Mouse (Mus musculus) kidney, postnatal 36 days (tissue): ENCODE results near the gene Procr.
"Not testable (repeated sequence)": the region's sequence is repeated elsewhere in the genome, so short reads cannot be mapped to it uniquely, and the experiment has no call there.

Experiments
- DNase-seq, 2 experiments: peaks; one replicate each; pipeline ENCODE4 v3.0.0; 2021 to 2022; ENCODE audit warnings: mixed read lengths in 2 of 2

Gene Procr

GRCm38 (mm10) chr2:155751014-155751786, at the start of gene Procr:
TSS of gene Procr (plus strand) at chr2:155751117.
- DNase-seq: peak; percentile 64 to 70

- no peak for DNase-seq
These were observed 49.5 kb upstream of the Procr start for GRCm38 (mm10) chr2:155701399-155701919.

DNA sequence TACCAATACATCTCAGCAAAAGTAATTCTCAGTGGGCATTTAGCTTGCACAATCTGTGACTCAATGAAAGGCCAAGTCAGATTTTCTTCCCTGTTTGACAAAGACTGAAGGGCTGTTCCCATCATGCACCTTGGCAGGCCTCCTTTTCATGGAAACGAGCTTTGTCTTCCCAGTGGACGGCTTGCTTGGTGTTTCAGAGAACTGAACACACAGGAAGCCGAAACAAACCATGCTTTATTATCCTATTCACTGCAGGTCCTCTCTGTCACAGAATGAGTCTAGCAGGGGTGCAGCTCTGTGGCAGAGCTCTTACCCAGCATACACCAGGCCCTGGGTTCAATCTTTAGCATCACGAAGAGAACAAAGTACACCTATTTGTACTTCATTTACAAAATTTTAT, 47.3 kb upstream of the Procr start:
- no peak for DNase-seq

- no peak for DNase-seq
These were observed 43.7 kb upstream of the Procr start for GRCm38 (mm10) chr2:155707251-155707650.

GRCm38 (mm10) chr2:155710557-155710956, 40.4 kb upstream of the Procr start:
- DNase-seq: no peak

DNA sequence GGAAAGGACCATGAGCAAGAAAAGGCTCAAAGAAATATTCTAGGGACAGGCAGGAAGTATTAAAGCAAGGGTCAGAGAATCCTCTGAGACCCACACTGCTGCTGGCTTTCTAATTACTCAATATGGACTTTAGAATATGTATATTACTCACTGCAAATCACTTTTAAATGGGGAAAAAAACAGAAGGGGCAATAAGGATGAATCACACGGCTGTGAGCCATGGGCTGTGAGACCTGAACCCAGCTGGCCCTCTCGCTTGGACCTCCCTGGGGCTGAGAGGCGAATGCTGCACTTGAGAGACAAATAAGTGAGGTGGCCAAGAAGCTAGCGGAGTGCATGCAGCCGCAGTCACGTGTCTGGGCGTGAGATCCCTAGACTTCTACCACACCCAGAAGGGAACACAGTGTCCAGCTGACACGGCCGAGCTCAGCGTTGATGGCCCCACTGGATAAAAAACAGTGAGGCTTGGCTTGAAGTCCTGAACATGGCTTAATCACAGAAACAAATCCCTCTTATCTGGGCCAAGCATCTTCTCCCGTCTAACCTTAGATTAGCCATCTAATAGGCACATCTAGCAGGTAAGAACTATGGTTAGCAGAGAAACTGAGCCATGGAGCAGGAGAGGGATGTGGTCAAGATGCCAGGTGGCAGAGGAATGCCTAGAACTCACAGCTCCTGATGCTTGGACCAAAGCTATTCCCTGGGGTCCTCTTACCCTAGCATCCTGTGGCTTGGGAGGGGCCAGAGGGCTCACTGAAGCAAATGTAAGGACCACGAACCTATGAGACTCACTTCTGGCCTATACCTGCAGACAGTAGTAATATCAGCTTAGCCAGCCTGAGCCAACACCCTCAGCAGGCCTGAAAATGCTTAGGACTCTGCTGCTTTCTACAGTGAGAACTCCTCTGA, 33.6 kb upstream of the Procr start:
- no peak for DNase-seq

GRCm38 (mm10) chr2:155720585-155720984, 30.3 kb upstream of the Procr start:
- no peak for DNase-seq

DNA sequence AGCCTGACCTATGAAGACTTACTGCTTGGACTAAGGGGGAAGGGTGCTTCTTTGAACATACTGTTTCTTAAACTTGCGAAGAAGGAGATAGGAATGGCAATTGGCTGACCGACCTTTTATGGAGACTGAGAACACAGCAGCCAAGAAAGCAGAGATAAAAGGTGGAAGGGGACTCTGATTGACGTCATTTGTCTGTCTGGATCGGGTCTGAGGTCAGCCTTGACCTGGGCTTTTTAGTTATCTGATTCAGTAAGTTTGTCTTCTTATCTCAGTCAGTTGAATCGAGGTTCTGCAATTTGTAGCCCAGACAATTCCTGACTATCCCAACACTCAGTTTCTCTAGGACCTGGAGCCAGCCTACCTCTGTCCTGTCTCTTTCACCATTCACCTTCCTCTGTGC, 26.9 kb upstream of the Procr start:
- no peak for DNase-seq

DNA sequence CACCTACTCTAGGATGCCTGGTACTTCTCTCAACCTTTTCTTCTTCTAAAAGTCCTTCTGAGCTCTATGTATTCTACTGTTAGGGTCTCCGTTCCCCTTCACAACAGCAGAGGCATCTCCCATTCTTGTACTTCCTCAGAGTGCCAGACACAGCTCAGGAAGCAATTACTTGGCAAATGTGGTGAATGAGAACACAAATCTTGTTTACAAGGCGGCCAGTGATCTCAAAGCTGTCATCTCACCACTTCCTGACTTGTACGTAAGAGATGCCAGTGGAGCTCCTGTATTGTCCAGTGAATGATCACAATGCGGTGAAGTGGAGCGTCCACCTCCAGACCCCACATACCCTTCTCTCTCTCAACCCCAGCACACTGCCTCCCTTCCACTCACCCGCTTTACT, 26.4 kb upstream of the Procr start:
- no peak for DNase-seq

- DNase-seq: no peak
These were observed 24.6 kb upstream of the Procr start for GRCm38 (mm10) chr2:155726302-155726701.

GRCm38 (mm10) chr2:155727764-155728395, 23.0 kb upstream of the Procr start:
- DNase-seq: no peak

GRCm38 (mm10) chr2:155728742-155729141, 22.2 kb upstream of the Procr start:
- DNase-seq: no peak

- peak; percentile 95 for DNase-seq
These were observed 21.7 kb upstream of the Procr start, which contains the start of gene Edem2 for GRCm38 (mm10) chr2:155729158-155729645. TSS of gene Edem2 (minus strand) at chr2:155729475.

DNA sequence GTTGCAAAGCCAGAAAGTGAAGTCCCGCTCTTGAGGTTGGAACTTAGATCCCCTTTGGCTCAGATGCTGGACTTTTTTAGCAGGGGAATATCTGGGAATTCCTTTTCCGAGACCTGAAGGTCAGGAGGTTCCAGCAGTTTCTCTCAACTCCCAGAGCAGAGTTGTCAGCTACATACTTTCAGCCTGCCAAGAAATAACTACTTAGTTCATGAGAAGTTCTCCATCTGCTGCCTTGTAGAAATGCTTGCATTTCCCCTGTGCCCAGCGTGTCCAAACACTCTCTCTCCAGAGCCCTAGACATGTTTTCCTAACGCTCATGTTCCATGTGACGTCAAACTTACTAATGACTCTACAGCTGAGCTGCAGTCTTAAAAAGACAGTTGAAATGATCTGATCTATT, 15.8 kb upstream of the Procr start:
- no peak for DNase-seq

DNA sequence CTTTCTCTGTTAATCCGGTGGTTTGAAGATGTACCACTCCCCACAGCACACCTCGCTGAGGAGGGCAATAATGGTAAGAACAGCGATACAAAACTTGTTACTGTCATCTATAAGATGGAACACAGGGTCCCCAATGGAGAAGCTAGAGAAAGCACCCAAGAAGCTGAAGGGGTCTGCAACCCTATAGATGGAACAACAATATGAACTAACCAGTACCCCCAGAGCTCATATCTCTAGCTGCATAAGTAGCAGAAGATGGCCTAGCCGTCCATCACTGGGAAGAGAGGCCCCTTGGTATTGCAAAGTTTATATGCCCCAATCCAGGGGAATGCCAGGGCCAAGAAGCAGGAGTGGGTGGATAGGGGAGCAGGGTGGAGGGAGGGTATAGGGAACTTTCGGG, 15.2 kb upstream of the Procr start, which contains the start of gene Gm17581:
Gm17581 (minus strand) TSS at position 101 of the 400 bp plus-strand sequence.
- not testable (repeated sequence) for DNase-seq

DNA sequence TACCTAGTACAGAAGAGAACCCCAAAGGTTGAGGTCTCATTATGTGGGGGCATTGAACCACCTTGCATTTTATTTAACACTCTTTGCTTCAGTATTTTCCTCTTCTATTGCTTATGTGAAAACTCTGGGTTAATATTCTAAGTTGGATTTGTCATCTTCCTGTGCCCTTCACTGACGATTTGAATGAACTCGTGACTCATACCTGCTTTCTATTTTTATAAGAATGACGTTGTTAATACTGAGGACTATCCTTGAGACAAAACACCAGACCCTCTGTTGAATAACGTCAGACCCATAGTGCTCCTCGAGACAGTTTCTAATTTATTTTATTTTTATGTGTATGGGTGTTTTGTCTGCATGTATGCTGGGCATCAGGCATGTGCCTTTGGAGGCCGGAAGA, 14.0 kb upstream of the Procr start:
- DNase-seq: no peak

DNA sequence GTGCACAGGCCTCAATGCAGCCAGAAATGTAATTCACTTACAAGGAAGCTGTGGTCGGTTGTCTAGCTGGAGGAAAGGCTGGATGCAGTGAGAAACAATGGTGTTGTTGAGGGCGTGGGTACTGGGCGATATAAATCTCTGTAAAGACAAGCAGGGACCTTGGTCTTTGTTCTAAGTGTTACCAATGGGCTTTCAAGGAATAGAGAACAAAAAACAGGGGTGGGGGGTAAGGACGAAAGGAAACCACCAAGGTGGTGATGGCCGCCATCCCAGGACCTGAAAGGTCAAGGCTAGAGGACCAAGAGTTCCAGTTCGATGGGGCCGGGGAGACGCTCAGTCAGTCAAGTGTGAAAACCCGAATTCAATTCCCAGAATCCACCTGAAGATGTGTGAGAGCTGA, 13.1 kb upstream of the Procr start:
- no peak for DNase-seq

- peak in 1 of 2 experiments; percentile 5 for DNase-seq
These were observed 8.7 kb upstream of the Procr start for GRCm38 (mm10) chr2:155742211-155742610.

- peak; percentile 58 to 73 for DNase-seq
These were observed 8.0 kb upstream of the Procr start for GRCm38 (mm10) chr2:155742931-155743337.

GRCm38 (mm10) chr2:155743351-155743750, 7.6 kb upstream of the Procr start:
- DNase-seq: peak in 1 of 2 experiments; percentile 5

GRCm38 (mm10) chr2:155745487-155745886, 5.4 kb upstream of the Procr start:
- DNase-seq: no peak

- DNase-seq: no peak
These were observed 1.5 kb upstream of the Procr start for GRCm38 (mm10) chr2:155749394-155749793.

GRCm38 (mm10) chr2:155755746-155756145, 4.8 kb downstream of the Procr start:
- peak; percentile 51 to 83 for DNase-seq
